Mouse (Mus musculus): ENCODE results near the gene Fkrp. TPM values are rescaled to one million over a fixed set of nuclear protein-coding genes. Genes with fewer than 3 reads are reported as not detected.
A peak's percentile ranks its signal among the peaks of the same experiment; 100 is the strongest.

Fkrp gene
- polyA plus RNA-seq, 1 experiment, result 21.9 TPM

GRCm38 (mm10) chr7:16782555-16783125, 33.9 kb downstream of the Fkrp start:
- H3K4me1 ChIP-seq (ENCODE audit: control insufficient read depth, insufficient read depth, low read length), result peaks cover 13% of the 10 kb centered on the region
- peak overlapping the region; percentile 91 for H3K4me3 ChIP-seq (ENCODE audit: insufficient read depth, low read length)
- TF ChIP-seq POLR2A (IDR thresholded peaks at IDR 0.05; ENCODE audit: borderline replicate concordance, low read depth, low read length) (no peak), CTCF (IDR thresholded peaks at IDR 0.05; ENCODE audit: low read depth, low read length) (no peak)
- H3K27ac ChIP-seq (ENCODE audit: insufficient read depth, low read depth, low read length), result peak overlapping the region; percentile 52

DNA sequence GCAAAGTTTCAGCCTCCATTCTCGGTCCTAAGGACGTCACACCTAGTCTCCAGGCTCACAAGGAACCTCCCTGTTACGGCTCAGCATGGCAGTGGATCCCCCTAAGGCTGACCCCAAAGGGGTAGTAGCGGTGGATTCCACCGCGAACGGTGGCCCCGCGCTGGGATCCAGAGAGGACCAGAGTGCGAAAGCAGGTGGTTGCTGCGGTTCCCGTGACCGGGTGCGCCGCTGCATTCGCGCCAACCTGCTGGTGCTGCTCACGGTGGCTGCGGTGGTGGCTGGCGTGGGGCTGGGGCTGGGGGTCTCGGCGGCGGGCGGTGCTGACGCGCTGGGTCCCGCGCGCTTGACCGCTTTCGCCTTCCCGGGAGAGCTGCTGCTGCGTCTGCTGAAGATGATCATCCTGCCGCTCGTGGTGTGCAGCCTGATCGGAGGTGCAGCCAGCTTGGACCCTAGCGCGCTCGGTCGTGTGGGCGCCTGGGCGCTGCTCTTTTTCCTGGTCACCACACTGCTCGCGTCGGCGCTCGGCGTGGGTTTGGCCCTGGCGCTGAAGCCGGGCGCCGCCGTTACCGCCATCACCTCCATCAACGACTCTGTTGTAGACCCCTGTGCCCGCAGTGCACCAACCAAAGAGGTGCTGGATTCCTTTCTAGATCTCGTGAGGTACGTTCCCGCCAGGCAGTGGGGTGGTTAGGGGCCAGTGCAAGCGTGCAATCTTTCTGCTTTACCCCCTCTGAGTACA, 34.5 kb downstream of the Fkrp start:
- Histone ChIP-seq H3K4me1 (ENCODE audit: control insufficient read depth, insufficient read depth, low read length) (peaks cover 13% of the 10 kb centered on the region), H3K4me3 (ENCODE audit: insufficient read depth, low read length) (peak overlapping the region; percentile 91), H3K27ac (ENCODE audit: insufficient read depth, low read depth, low read length) (peak overlapping the region; percentile 52)
- TF ChIP-seq CTCF (IDR thresholded peaks at IDR 0.05; ENCODE audit: low read depth, low read length) (no peak), POLR2A (IDR thresholded peaks at IDR 0.05; ENCODE audit: borderline replicate concordance, low read depth, low read length) (0 out of 2 replicates have a peak, but pooled peaks have one; percentile 49)

DNA sequence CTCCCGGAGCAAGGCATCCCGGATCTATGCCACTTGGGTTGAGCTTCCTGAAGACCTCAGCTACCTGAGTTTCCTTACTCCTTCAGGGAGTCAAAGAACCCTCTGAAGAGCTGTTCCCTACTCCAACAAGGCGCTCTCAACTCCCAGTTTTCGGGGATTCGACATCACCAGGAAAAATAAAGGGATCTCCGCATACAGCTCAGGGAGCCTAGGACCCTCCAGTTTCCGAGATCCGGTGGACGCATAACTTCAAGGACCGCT, 35.0 kb downstream of the Fkrp start:
- no peak for TF ChIP-seq CTCF (IDR thresholded peaks at IDR 0.05; ENCODE audit: low read depth, low read length)
- TF ChIP-seq POLR2A (IDR thresholded peaks at IDR 0.05; ENCODE audit: borderline replicate concordance, low read depth, low read length), result no peak

DNA sequence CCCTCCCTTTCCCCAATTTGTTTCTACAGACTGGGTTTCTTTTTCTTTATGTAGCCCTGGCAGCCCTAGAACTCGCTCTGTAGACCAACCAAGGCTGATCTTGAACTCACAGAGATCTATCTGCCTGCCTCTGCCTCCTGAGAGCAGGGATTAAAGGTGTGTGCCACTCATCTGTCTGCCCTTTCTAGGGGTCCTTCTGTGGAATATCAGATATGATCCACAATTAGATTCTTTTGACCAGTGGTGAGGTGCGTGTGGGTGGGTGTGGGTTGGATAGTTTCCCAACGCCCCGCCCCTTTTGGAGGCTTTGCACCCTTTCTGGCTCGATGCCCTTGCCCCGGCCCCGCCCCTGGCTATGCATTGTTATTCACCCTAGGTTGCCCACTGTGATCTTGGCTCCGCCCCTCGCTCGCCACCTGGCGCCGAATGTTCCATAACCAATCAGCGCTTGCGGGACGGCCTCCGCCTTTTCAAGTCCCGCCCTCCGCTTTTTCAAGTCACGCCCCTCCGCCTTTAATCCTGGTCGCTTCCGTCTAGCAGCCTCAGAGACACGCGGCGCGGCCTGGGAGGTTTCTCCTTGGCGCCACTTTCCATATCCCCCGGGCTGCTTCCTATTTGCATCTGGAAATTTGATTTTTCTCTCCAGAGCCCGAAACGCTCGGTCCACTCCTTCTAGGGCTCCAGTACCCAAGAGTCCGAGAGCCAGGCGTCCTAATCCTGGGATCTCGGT, 35.5 kb downstream of the Fkrp start, which contains the start of gene Slc1a5:
Gene Slc1a5, plus strand, starts transcription at position 516 of the 730 bp plus-strand sequence.
- H3K4me1 ChIP-seq (ENCODE audit: control insufficient read depth, insufficient read depth, low read length), result peaks cover 13% of the 10 kb centered on the region
- no peak for TF ChIP-seq CTCF (IDR thresholded peaks at IDR 0.05; ENCODE audit: low read depth, low read length)
- peak; percentile 99 for TF ChIP-seq POLR2A (IDR thresholded peaks at IDR 0.05; ENCODE audit: borderline replicate concordance, low read depth, low read length)
- H3K4me3 ChIP-seq (ENCODE audit: insufficient read depth, low read length), result peak within 1 kb of the TSS; percentile 91
- peak within 1 kb of the TSS; percentile 52 for H3K27ac ChIP-seq (ENCODE audit: insufficient read depth, low read depth, low read length)

More for the DNA sequence above, 35.0 kb downstream of the Fkrp start:
- peaks cover 13% of the 10 kb centered on the region for H3K4me1 ChIP-seq (ENCODE audit: control insufficient read depth, insufficient read depth, low read length)
- peak overlapping the region; percentile 32 for H3K27ac ChIP-seq (ENCODE audit: insufficient read depth, low read depth, low read length)
- H3K4me3 ChIP-seq (ENCODE audit: insufficient read depth, low read length), result peak overlapping the region; percentile 91

DNA sequence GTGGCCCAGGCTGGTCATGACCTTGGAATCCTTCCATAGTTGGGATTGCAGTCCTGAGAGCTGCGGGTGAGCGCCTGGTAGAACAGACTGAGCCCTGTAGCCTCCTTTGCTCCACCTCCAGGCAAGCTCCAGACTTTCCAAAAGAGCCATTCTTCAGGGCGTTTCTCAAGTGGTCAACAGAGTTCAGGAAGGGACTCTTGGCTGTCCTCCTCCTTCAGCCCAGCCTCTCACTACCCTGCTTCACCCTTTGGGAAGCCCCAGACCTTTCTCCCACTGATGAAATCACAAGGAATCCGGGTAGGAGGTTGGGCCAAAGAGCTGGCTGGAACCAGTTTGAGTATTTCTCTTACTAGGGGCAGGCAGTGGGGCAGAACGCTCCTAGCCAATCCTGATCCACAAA, 36.5 kb downstream of the Fkrp start:
- H3K27ac ChIP-seq (ENCODE audit: insufficient read depth, low read depth, low read length), result no peak overlapping the region
- no peak for TF ChIP-seq POLR2A (IDR thresholded peaks at IDR 0.05; ENCODE audit: borderline replicate concordance, low read depth, low read length)
- no peak for TF ChIP-seq CTCF (IDR thresholded peaks at IDR 0.05; ENCODE audit: low read depth, low read length)
- H3K4me1 ChIP-seq (ENCODE audit: control insufficient read depth, insufficient read depth, low read length), result peaks cover 10% of the 10 kb centered on the region
- no peak overlapping the region for H3K4me3 ChIP-seq (ENCODE audit: insufficient read depth, low read length)

GRCm38 (mm10) chr7:16775888-16776287, 40.6 kb downstream of the Fkrp start:
- no peak overlapping the region for H3K4me3 ChIP-seq (ENCODE audit: insufficient read depth, low read length)
- H3K4me1 ChIP-seq (ENCODE audit: control insufficient read depth, insufficient read depth, low read length), result 0 out of 2 replicates have a peak, but pooled peaks cover 3% of the 10 kb centered on the region
- no peak overlapping the region for H3K27ac ChIP-seq (ENCODE audit: insufficient read depth, low read depth, low read length)
- no peak for TF ChIP-seq CTCF (IDR thresholded peaks at IDR 0.05; ENCODE audit: low read depth, low read length)
- TF ChIP-seq POLR2A (IDR thresholded peaks at IDR 0.05; ENCODE audit: borderline replicate concordance, low read depth, low read length), result no peak

- TF ChIP-seq POLR2A (IDR thresholded peaks at IDR 0.05; ENCODE audit: borderline replicate concordance, low read depth, low read length) (no peak), CTCF (IDR thresholded peaks at IDR 0.05; ENCODE audit: low read depth, low read length) (no peak)
- H3K27ac ChIP-seq (ENCODE audit: insufficient read depth, low read depth, low read length), result no peak overlapping the region
- peaks cover 3% of the 10 kb centered on the region; the same call in 1 of the 2 replicates for H3K4me1 ChIP-seq (ENCODE audit: control insufficient read depth, insufficient read depth, low read length)
- H3K4me3 ChIP-seq (ENCODE audit: insufficient read depth, low read length), result no peak overlapping the region
These were observed 50.1 kb downstream of the Fkrp start for GRCm38 (mm10) chr7:16766443-16766842.

GRCm38 (mm10) chr7:16763463-16764218, 52.9 kb downstream of the Fkrp start:
- peaks cover 3% of the 10 kb centered on the region; the same call in 1 of the 2 replicates for H3K4me1 ChIP-seq (ENCODE audit: control insufficient read depth, insufficient read depth, low read length)
- TF ChIP-seq POLR2A (IDR thresholded peaks at IDR 0.05; ENCODE audit: borderline replicate concordance, low read depth, low read length) (no peak), CTCF (IDR thresholded peaks at IDR 0.05; ENCODE audit: low read depth, low read length) (no peak)
- no peak overlapping the region for H3K4me3 ChIP-seq (ENCODE audit: insufficient read depth, low read length)
- no peak overlapping the region for H3K27ac ChIP-seq (ENCODE audit: insufficient read depth, low read depth, low read length)

GRCm38 (mm10) chr7:16761630-16762029, 54.9 kb downstream of the Fkrp start:
- no peak overlapping the region for H3K27ac ChIP-seq (ENCODE audit: insufficient read depth, low read depth, low read length)
- TF ChIP-seq POLR2A (IDR thresholded peaks at IDR 0.05; ENCODE audit: borderline replicate concordance, low read depth, low read length) (no peak), CTCF (IDR thresholded peaks at IDR 0.05; ENCODE audit: low read depth, low read length) (no peak)

More at GRCm38 (mm10) chr7:16761630-16762029, 54.9 kb downstream of the Fkrp start:
- Histone ChIP-seq H3K4me3 (ENCODE audit: insufficient read depth, low read length) (no peak overlapping the region), H3K4me1 (ENCODE audit: control insufficient read depth, insufficient read depth, low read length) (peaks cover 3% of the 10 kb centered on the region; the same call in 1 of the 2 replicates)

All from bone marrow macrophage, adult 2 months (primary cell).